Mouse (Mus musculus): ENCODE data around the gene Wfdc3. TPM values are rescaled to one million over a fixed set of nuclear protein-coding genes. Genes with fewer than 3 reads are reported as not detected.

The Wfdc3 gene
- polyA plus RNA-seq (2017; shearing (Covaris generic)): not detected

DNA sequence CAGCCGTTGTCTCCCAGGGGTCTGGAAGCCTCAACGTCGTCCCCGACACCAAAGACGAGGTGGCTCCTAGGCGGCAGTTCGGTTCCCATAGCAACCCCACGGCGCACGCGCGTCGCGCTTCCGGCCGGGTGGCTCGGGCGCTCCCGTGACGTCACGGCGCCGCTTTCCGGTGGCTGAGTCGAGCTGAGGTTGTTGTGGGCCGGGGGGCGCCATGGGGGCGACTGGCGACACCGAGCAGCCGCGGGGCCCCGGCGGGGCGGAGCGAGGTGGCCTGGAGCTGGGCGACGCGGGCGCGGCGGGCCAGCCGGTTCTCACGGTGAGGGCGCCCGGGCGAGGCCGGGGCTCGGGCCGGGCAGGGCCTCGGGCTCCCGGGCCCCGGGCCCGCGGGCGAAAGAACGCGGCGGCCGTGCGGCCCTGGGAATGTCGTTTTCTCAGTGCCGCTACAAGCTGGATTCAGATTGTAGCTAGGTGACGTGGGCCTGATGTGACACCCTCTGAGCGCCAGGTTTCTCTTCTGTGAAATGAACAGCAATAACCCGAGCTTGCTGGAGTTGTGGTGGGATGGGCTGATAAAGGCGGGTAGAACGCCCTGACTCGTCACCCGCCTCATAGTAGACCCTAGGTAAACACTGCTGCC lies at the start of gene Wfdc3, which contains the start of gene Dnttip1:
Gene Wfdc3 (minus strand): TSS at position 89 of the 637 bp plus-strand sequence.
Gene Dnttip1 (plus strand): TSS at position 141 of the 637 bp plus-strand sequence.

DNA sequence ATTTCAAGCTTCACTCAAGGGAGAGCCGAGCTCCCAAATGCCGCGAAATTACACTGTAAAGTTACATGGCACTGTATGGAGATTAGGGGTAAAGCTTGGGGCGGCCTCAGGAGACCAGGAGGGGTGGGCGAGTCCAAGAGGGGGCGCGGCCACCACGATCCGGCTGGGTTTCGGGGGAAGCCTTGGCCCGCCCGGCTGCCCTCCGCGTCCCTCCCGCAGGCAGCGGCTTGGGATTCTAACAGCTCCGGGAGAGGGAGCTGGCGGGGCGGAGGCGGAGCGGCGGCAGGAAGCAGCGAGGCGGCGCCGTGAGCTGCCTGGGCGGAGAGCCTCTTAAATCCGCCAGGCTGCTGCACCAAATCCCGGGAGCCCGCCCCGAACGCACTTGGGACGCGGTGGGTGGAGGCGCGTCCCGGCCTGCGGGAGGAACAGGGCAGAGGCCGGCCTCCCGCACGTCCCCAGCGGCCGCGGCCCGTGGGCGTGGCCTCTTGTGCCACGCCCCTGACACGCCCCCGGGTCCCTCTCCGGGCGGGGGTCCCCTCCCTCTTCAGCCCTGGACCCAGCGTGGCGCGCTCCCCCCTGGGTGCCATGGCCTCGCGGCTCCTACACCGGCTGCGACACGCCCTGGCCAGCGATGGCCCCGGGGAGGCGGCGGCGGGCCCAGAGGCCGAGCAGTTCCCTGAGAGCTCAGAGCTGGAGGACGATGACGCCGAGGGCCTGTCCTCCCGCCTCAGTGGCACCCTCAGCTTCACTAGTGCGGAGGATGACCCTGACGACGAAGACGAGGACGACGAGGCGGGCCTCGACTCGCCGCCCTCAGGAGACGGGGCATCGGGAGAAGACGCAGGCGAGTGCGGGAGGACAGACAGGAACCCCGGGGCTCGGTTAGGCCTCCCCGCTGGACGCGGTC lies 40.0 kb upstream of the Wfdc3 start, which contains the start of gene Snx21:
Gene Snx21 (plus strand): TSS at position 343 of the 907 bp plus-strand sequence.

DNA sequence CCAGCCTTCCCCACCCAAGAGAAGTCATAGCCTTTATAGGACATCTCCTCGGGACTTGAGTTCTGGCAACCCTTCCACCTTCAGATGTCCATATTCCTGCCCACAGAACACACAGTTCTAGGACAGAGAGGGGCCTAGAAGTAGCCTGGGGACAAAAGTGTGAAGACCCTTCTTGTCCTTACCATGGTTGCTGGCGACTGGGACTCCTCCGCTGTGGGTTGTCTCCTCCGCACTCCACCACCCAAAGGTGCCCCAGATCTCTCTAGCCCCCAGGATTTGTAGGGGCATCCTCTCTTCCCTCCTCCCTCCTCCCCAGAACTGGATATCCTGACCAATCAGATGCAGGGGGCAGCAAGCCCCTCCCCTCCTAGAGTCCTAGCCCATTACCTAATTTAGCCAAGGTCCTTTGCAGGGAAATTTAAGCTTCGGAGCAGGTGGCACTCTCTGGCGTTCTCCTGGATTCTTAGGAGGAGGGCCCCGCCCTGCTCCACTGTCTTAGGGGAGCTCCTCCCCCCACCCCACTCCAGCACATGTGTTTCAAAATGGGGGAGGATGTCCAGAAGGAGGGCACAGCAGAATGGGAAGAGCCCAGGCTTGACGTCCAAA lies 33.9 kb upstream of the Wfdc3 start, which contains the start of gene Tnnc2:
Gene Tnnc2 (minus strand): TSS at position 487 of the 606 bp plus-strand sequence.

DNA sequence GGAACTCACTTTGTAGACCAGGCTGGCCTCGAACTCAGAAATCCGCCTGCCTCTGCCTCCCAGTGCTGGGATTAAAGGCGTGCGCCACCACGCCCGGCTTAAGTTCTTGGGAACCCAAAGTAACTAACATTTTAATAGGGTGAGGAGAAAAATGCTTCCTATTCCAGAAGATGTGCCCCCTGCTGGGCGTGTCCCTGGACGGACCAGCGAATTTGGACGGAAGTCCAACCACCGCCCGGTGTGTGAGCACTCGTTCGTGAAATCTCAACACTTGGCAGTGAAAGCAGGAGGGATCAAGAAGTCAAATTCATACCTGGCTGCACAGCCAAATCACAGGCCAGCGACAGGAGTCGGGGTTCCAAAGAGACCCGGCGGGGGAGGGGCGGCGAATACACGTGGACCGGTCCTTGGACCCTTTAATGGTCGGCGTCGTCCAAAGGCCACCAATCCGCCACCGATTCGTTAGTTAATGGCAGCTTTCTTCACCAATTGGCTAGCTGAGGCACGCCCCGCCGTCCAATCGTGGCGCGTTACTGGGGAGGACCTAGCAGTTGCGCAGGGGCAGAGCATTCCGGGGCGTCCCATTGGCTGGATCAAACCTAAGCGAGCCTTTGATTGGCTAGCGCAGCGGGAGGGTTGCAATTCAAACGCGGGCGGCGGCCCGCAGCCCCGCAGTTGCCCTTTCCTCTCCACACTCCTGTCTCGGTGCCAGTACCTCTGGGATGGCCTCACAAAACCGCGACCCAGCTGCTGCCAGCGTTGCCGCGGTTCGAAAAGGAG lies 23.7 kb upstream of the Wfdc3 start, which contains the start of gene Ube2c:
Gene Ube2c (plus strand): TSS at position 641 of the 780 bp plus-strand sequence.

DNA sequence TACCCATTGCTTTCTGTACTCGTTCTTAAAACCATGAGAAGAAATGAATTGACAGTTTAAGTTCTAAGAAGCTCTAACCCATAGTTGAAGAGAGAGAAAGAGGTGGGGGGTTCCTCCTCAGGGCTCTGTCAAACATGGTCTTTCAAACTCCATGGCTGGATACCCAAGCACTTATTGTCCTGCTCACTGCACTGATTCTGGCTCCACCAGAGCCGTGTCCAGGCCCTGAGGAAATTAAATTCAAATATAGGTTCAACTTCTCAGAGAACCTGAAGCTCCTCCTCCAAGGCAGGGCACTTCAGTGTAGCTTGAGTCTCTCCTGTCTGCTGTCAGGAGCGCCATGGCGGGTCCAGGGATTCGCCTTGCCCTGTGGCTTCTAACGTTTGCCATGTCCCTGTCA lies 30.7 kb downstream of the Wfdc3 start, which contains the start of gene Spint5:
Gene Spint5 (plus strand): TSS at position 301 of the 400 bp plus-strand sequence.

DNA sequence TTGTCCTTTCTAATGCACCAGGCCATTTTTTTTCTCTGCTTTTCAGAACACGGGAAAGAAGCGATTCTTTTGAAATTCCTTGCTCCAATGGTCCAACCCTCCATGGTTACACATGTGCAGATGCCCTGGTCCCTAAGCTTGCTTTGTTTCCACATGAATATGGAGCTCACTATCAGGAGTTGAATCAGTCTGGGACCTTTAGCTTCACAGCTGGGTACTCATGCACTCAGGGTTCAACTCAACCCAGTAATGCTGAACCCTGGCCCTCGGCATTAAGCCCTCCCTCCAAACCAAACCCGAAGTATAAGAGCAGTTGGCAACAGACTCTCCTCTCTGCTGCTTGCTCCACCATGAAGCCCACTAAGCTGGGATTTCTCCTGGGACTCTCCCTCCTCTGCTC lies 47.5 kb downstream of the Wfdc3 start, which contains the start of gene Spint4:
Gene Spint4 (plus strand): TSS at position 301 of the 400 bp plus-strand sequence.

DNA sequence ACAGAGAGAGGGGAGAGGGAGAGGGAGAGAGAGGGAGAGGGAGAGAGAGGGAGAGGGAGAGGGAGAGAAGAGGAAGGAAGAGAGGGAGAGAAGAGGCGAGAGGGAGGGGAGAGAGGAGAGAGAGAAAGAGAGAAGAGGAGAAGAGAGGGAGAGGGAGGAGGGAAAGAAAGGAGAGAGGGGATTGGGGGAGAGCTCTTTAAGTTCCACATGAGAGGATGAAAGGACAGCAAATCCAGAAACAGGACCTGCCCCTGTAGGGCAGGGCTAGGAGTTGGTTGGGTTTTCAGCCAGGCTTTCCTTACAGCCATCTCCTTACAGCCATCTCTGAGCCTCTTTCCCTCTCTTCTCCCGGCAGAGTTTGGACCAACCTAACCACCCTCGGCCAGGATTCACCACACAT lies 60.9 kb downstream of the Wfdc3 start, which contains the start of gene Wfdc13:
Gene Wfdc13 (plus strand): TSS at position 301 of the 400 bp plus-strand sequence.

Other genes with a start within 250 kb of the Wfdc3 start
- 37.1 TPM for gene Pigt, start 248.4 kb downstream of the Wfdc3 start, polyA plus RNA-seq (2017; shearing (Covaris generic))
- gene Wfdc2, start 183.5 kb downstream of the Wfdc3 start, polyA plus RNA-seq (2017; shearing (Covaris generic)): 5.5 TPM
- not detected for gene Spint3, start 172.5 kb downstream of the Wfdc3 start, polyA plus RNA-seq (2017; shearing (Covaris generic))
- not detected for gene Wfdc6a, start 160.5 kb downstream of the Wfdc3 start, polyA plus RNA-seq (2017; shearing (Covaris generic))
- not detected for gene Eppin, start 152.3 kb downstream of the Wfdc3 start, polyA plus RNA-seq (2017; shearing (Covaris generic))
- not detected for gene Wfdc6b, start 132.4 kb downstream of the Wfdc3 start, polyA plus RNA-seq (2017; shearing (Covaris generic))
- gene Wfdc8, start 132.3 kb downstream of the Wfdc3 start, polyA plus RNA-seq (2017; shearing (Covaris generic)): not detected
- gene Wfdc16, start 107.1 kb downstream of the Wfdc3 start, polyA plus RNA-seq (2017; shearing (Covaris generic)): not detected
- not detected for gene Wfdc10, start 89.9 kb downstream of the Wfdc3 start, polyA plus RNA-seq (2017; shearing (Covaris generic))
- gene Wfdc9, start 89.3 kb downstream of the Wfdc3 start, polyA plus RNA-seq (2017; shearing (Covaris generic)): not detected
- not detected for gene Wfdc11, start 71.8 kb downstream of the Wfdc3 start, polyA plus RNA-seq (2017; shearing (Covaris generic))
- gene Wfdc13, start 60.8 kb downstream of the Wfdc3 start, polyA plus RNA-seq (2017; shearing (Covaris generic)): not detected
- gene Spint4, start 47.4 kb downstream of the Wfdc3 start, polyA plus RNA-seq (2017; shearing (Covaris generic)): not detected
- gene Spint5, start 30.6 kb downstream of the Wfdc3 start, polyA plus RNA-seq (2017; shearing (Covaris generic)): not detected
- 13.0 TPM for gene Dnttip1, start 52 bp upstream of the Wfdc3 start, polyA plus RNA-seq (2017; shearing (Covaris generic))
- gene Ube2c, start 24.0 kb upstream of the Wfdc3 start, polyA plus RNA-seq (2017; shearing (Covaris generic)): 18.4 TPM
- gene Tnnc2, start 34.0 kb upstream of the Wfdc3 start, polyA plus RNA-seq (2017; shearing (Covaris generic)): not detected
- gene Snx21, start 39.9 kb upstream of the Wfdc3 start, polyA plus RNA-seq (2017; shearing (Covaris generic)): 8.1 TPM
- gene Acot8, start 59.0 kb upstream of the Wfdc3 start, polyA plus RNA-seq (2017; shearing (Covaris generic)): 42.7 TPM
- 9.2 TPM for gene Zswim3, start 59.2 kb upstream of the Wfdc3 start, polyA plus RNA-seq (2017; shearing (Covaris generic))
- 26.5 TPM for gene Zswim1, start 76.8 kb upstream of the Wfdc3 start, polyA plus RNA-seq (2017; shearing (Covaris generic))
- 0.60 TPM for gene Spata25, start 82.6 kb upstream of the Wfdc3 start, polyA plus RNA-seq (2017; shearing (Covaris generic))
- gene Ctsa, start 86.9 kb upstream of the Wfdc3 start, polyA plus RNA-seq (2017; shearing (Covaris generic)): 202 TPM
- 1.9 TPM for gene Neurl2, start 87.5 kb upstream of the Wfdc3 start, polyA plus RNA-seq (2017; shearing (Covaris generic))
- 0.87 TPM for gene Pltp, start 111.8 kb upstream of the Wfdc3 start, polyA plus RNA-seq (2017; shearing (Covaris generic))
- 123 TPM for gene Pcif1, start 133.4 kb upstream of the Wfdc3 start, polyA plus RNA-seq (2017; shearing (Covaris generic))
- gene Zfp335, start 165.8 kb upstream of the Wfdc3 start, polyA plus RNA-seq (2017; shearing (Covaris generic)): 45.3 TPM
- 13.8 TPM for gene Mmp9, start 194.8 kb upstream of the Wfdc3 start, polyA plus RNA-seq (2017; shearing (Covaris generic))
- 0.28 TPM for gene Slc12a5, start 214.9 kb upstream of the Wfdc3 start, polyA plus RNA-seq (2017; shearing (Covaris generic))